Mouse (Mus musculus): ENCODE measurements around the gene Insig2. TPM values are rescaled to one million over a fixed set of nuclear protein-coding genes. Genes with fewer than 3 reads are reported as not detected.

Insig2 gene
- polyA plus RNA-seq, 1 experiment = 44.7 TPM

DNA sequence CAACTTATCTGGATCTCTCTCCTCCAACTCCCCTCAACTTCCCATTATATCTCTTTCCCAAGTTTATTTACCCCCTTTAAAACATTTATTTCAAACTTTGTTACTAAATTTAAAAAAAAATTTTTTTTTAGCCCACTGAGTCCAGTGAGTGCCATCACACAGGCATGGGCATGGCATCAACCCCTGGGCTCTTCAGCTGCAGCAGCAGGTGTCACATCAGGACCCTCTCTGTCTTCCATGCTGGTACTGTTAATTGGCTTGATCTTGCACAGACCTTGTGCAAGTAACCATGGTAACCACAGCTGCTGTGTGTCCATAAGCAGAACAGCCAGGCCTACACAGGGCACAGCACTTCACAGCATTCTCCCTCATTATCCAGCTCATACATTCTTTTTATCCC is 21.4 kb upstream of the Insig2 start:
- H3K4me1 ChIP-seq (ENCODE audit: control insufficient read depth, insufficient read depth, low read length) = no peaks in the 10 kb centered on the region
- TF ChIP-seq POLR2A (IDR thresholded peaks at IDR 0.05; ENCODE audit: extremely low read depth, insufficient read depth, low read length) (no peak), CTCF (IDR thresholded peaks at IDR 0.05; ENCODE audit: extremely low read depth, insufficient read depth, low read length) (no peak)
- H3K4me3 ChIP-seq (ENCODE audit: insufficient read depth, low read length) = no peak overlapping the region

DNA sequence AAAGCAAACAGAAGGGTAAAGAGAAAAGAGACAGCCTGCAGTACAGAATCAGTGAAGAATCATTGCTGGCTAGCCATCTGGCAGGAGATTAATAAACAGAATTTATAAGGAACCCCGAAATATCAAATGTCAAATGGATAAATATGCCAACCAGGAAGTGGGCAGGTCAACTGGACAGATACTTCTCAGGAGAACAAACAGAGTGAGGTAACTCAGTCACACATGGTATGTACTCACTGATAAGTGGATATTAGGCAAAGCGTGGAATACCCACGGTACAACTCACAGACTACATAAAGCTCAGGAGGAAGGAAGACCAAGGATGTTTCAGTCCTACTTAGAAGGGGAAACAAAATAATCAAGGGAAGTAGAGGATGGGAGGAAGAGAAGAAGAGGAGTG is 18.6 kb upstream of the Insig2 start:
- TF ChIP-seq CTCF (IDR thresholded peaks at IDR 0.05; ENCODE audit: extremely low read depth, insufficient read depth, low read length) (no peak), POLR2A (IDR thresholded peaks at IDR 0.05; ENCODE audit: extremely low read depth, insufficient read depth, low read length) (no peak)
- no peaks in the 10 kb centered on the region for H3K4me1 ChIP-seq (ENCODE audit: control insufficient read depth, insufficient read depth, low read length)
- H3K4me3 ChIP-seq (ENCODE audit: insufficient read depth, low read length) = no peak overlapping the region
- H3K27ac ChIP-seq (ENCODE audit: insufficient read depth, low read length) = no peak overlapping the region

More for the DNA sequence above, 21.4 kb upstream of the Insig2 start:
- no peak overlapping the region for H3K27ac ChIP-seq (ENCODE audit: insufficient read depth, low read length)

- Histone ChIP-seq H3K27ac (ENCODE audit: insufficient read depth, low read length) (no peak overlapping the region), H3K4me3 (ENCODE audit: insufficient read depth, low read length) (no peak overlapping the region), H3K4me1 (ENCODE audit: control insufficient read depth, insufficient read depth, low read length) (no peaks in the 10 kb centered on the region)
- TF ChIP-seq CTCF (IDR thresholded peaks at IDR 0.05; ENCODE audit: extremely low read depth, insufficient read depth, low read length) = no peak
- TF ChIP-seq POLR2A (IDR thresholded peaks at IDR 0.05; ENCODE audit: extremely low read depth, insufficient read depth, low read length) = no peak
These were observed 18.2 kb upstream of the Insig2 start for GRCm38 (mm10) chr1:121350616-121351015.

- TF ChIP-seq CTCF (IDR thresholded peaks at IDR 0.05; ENCODE audit: extremely low read depth, insufficient read depth, low read length) (no peak), POLR2A (IDR thresholded peaks at IDR 0.05; ENCODE audit: extremely low read depth, insufficient read depth, low read length) (no peak)
- Histone ChIP-seq H3K4me3 (ENCODE audit: insufficient read depth, low read length) (no peak overlapping the region), H3K27ac (ENCODE audit: insufficient read depth, low read length) (no peak overlapping the region), H3K4me1 (ENCODE audit: control insufficient read depth, insufficient read depth, low read length) (no peaks in the 10 kb centered on the region)
These were observed 16.8 kb upstream of the Insig2 start for GRCm38 (mm10) chr1:121348875-121349847.

DNA sequence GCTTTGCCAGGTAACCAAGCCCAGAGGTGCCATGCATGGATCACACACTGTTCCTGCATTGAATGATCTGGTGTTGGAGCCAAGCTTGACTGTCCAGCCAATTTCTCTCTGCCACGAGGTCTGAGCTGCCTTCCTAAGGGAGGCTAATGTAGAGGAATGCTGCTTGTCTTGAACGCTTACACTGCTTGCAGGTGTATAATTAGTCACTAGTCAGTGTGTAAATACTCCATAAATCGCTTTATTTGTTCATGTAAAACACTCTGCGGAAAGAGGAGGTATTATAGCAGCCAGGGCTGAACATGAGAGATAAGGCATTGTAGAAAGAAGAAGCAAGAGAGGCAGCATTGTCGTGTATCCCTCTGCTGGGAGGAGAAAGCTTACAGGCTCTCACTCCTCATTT is 11.6 kb upstream of the Insig2 start:
- H3K4me3 ChIP-seq (ENCODE audit: insufficient read depth, low read length) = no peak overlapping the region
- no peak overlapping the region for H3K27ac ChIP-seq (ENCODE audit: insufficient read depth, low read length)
- TF ChIP-seq CTCF (IDR thresholded peaks at IDR 0.05; ENCODE audit: extremely low read depth, insufficient read depth, low read length) (no peak), POLR2A (IDR thresholded peaks at IDR 0.05; ENCODE audit: extremely low read depth, insufficient read depth, low read length) (no peak)
- H3K4me1 ChIP-seq (ENCODE audit: control insufficient read depth, insufficient read depth, low read length) = no peaks in the 10 kb centered on the region; the same call in 1 of the 2 replicates

GRCm38 (mm10) chr1:121335789-121336188 is 3.4 kb upstream of the Insig2 start:
- Histone ChIP-seq H3K27ac (ENCODE audit: insufficient read depth, low read length) (no peak overlapping the region), H3K4me1 (ENCODE audit: control insufficient read depth, insufficient read depth, low read length) (no peaks in the 10 kb centered on the region), H3K4me3 (ENCODE audit: insufficient read depth, low read length) (no peak overlapping the region)
- TF ChIP-seq POLR2A (IDR thresholded peaks at IDR 0.05; ENCODE audit: extremely low read depth, insufficient read depth, low read length) (no peak), CTCF (IDR thresholded peaks at IDR 0.05; ENCODE audit: extremely low read depth, insufficient read depth, low read length) (no peak)

- no peaks in the 10 kb centered on the region for H3K4me1 ChIP-seq (ENCODE audit: control insufficient read depth, insufficient read depth, low read length)
- TF ChIP-seq POLR2A (IDR thresholded peaks at IDR 0.05; ENCODE audit: extremely low read depth, insufficient read depth, low read length) (no peak), CTCF (IDR thresholded peaks at IDR 0.05; ENCODE audit: extremely low read depth, insufficient read depth, low read length) (no peak)
- H3K27ac ChIP-seq (ENCODE audit: insufficient read depth, low read length) = no peak overlapping the region
- no peak overlapping the region for H3K4me3 ChIP-seq (ENCODE audit: insufficient read depth, low read length)
These were observed 1.8 kb upstream of the Insig2 start for GRCm38 (mm10) chr1:121333986-121334703.

- no peak overlapping the region for H3K27ac ChIP-seq (ENCODE audit: insufficient read depth, low read length)
- TF ChIP-seq POLR2A (IDR thresholded peaks at IDR 0.05; ENCODE audit: extremely low read depth, insufficient read depth, low read length) = no peak
- TF ChIP-seq CTCF (IDR thresholded peaks at IDR 0.05; ENCODE audit: extremely low read depth, insufficient read depth, low read length) = no peak
- no peak overlapping the region for H3K4me3 ChIP-seq (ENCODE audit: insufficient read depth, low read length)
- no peaks in the 10 kb centered on the region for H3K4me1 ChIP-seq (ENCODE audit: control insufficient read depth, insufficient read depth, low read length)
These were observed 1.8 kb downstream of the Insig2 start for GRCm38 (mm10) chr1:121330621-121331020.

GRCm38 (mm10) chr1:121329391-121329790 is 3.0 kb downstream of the Insig2 start:
- H3K27ac ChIP-seq (ENCODE audit: insufficient read depth, low read length) = no peak overlapping the region; the same call in 1 of the 2 replicates
- no peak for TF ChIP-seq POLR2A (IDR thresholded peaks at IDR 0.05; ENCODE audit: extremely low read depth, insufficient read depth, low read length)
- no peak for TF ChIP-seq CTCF (IDR thresholded peaks at IDR 0.05; ENCODE audit: extremely low read depth, insufficient read depth, low read length)
- H3K4me1 ChIP-seq (ENCODE audit: control insufficient read depth, insufficient read depth, low read length) = no peaks in the 10 kb centered on the region
- H3K4me3 ChIP-seq (ENCODE audit: insufficient read depth, low read length) = no peak overlapping the region
